Mouse (Mus musculus) cerebellum, postnatal 10 days (tissue): ENCODE data around the gene Gucy2c.

Experiments used
- DNase-seq, 2 experiments: peaks; one replicate each; pipeline ENCODE4 v3.0.0; 2021; ENCODE audit warnings: mixed read lengths in 2 of 2

Gucy2c gene

GRCm38 (mm10) chr6:136660831-136661705, 120.5 kb downstream of the Gucy2c start:
- DNase-seq = no peak

- no peak for DNase-seq
These were observed 122.3 kb downstream of the Gucy2c start for GRCm38 (mm10) chr6:136659226-136659625.

- DNase-seq = no peak
These were observed 123.3 kb downstream of the Gucy2c start for GRCm38 (mm10) chr6:136658303-136658702.

GRCm38 (mm10) chr6:136655786-136656185, 125.8 kb downstream of the Gucy2c start:
- DNase-seq = no peak

- DNase-seq = no peak
These were observed 127.1 kb downstream of the Gucy2c start for GRCm38 (mm10) chr6:136654470-136654869.

- no peak for DNase-seq
These were observed 128.2 kb downstream of the Gucy2c start for GRCm38 (mm10) chr6:136653331-136653730.

GRCm38 (mm10) chr6:136650664-136651063, 130.9 kb downstream of the Gucy2c start:
- DNase-seq = no peak

GRCm38 (mm10) chr6:136647455-136647861, 134.1 kb downstream of the Gucy2c start:
- no peak for DNase-seq
